Mouse (Mus musculus) thymus, postnatal 10 days (tissue): Measurements from ENCODE around the gene Irs4.

ENCODE experiments used
- DNase-seq, 2 experiments: peaks; one replicate each; pipeline ENCODE4 v3.0.0; 2021; ENCODE audit warnings: low spot score in 2 of 2

Irs4 gene

DNA sequence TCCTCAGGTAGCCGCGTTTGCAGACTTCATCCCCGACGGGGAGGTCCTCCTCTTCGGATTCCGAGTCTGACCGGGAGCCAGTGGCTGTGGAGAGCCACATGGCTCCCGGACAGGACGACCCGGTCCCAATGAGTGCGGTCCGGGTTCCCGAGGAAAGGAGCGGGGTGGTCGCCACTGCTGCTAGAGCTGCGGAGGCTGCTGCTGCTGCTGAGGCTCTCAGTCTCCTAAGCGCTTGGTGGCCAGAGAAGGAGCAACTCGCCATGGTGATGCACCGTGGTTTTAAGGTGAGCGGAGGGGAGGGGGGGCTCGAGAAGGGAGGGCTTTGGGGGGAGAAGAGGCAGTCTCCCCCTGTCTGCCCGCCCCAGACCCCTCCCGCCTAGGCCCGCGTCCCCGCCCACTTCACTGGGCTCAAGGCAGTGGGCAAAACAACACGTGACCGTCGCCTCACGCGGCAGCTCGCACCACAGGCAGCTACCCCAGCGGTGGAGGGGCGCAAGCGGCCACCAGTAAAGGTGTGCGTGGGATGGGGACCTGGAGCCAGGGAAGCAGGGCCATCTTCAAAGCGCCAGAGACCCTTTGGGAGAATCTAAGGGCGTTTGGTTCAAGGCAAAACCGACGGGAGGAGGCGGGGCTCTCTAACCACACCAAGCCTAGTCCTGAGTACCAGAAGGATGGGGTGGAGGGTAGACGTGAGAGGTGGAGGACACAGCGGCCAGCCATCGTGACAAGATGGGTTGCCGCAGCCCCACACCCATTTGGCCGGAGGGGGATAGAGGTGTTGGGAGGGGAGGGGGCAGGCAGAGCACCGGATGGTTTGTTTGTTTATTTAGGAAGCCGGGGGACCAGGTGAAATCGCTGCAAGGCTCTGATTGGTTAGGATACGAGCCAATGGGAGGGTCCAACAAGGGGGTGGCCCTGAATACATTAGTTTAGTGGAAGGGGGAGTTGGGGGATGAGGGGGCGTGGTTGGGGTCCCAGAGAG, at the start of gene Irs4:
Gene Irs4 (minus strand): TSS at position 327 of the 982 bp plus-strand sequence.
- no peak for DNase-seq

GRCm38 (mm10) chrX:141750360-141750759, 25.3 kb upstream of the Irs4 start:
- DNase-seq = no peak

DNA sequence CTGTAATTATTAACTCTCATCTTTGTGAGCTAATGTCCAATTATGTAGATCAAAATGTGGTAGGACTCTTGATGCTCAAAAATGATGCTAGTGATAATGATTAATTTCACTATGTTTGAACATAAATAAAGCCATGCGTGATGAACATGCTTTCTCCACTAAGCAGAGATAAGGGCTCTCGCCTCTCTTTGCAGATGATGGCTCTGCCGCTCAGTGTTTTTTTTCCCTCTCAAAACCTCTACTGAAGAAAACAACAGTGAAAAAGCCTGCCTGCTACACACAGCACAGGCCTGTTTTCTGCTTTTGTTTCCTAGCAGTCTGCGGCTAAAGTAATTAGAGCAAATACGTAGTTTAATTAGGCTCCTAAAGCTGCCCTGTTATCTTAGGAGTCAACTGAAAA, 4.5 kb upstream of the Irs4 start:
- DNase-seq = no peak

DNA sequence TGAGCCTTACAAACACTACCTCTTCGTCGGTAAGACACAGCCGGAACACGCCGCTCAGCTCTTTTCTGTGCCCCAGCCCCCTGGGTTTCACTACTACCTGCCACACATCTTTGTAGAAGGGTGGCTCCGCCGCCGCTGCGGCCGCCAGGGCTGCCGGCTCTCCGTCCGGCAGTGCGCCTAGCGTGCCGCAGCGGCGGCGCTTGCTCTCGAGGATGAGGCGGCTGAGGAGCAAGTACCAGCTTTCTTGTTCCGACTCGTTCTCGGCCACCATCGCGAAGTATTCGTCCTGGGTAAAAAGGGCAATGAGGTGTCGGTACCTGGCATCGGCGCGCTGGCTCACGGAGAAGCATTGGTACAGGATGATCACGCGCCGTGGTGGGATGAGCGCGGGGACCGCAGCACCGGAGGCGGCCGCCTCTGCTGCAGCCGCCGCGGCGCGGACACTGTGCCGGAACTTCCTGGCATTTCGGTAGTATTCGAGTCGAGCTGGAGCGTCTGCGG, 622 bp downstream of the Irs4 start:
- no peak for DNase-seq

- DNase-seq = no peak
Observed at GRCm38 (mm10) chrX:141723936-141724335, 1.1 kb downstream of the Irs4 start.

GRCm38 (mm10) chrX:141721725-141722124, 3.3 kb downstream of the Irs4 start:
- no peak for DNase-seq
